Mouse (Mus musculus): ENCODE results near the gene Sgca.

Gene Sgca

GRCm38 (mm10) chr11:95001058-95001457 is 24.9 kb upstream of the Sgca start:
- peak; percentile 79 for DNase-seq

- peak; percentile 71 for DNase-seq
Observed at GRCm38 (mm10) chr11:95000548-95000947, 24.4 kb upstream of the Sgca start.

GRCm38 (mm10) chr11:95000128-95000527 is 24.0 kb upstream of the Sgca start:
- DNase-seq = no peak

- DNase-seq = peak; percentile 42
Observed at GRCm38 (mm10) chr11:94998041-94998531, 22.0 kb upstream of the Sgca start.

GRCm38 (mm10) chr11:94997596-94997995 is 21.5 kb upstream of the Sgca start:
- DNase-seq = peak; percentile 23

GRCm38 (mm10) chr11:94996984-94997383 is 20.9 kb upstream of the Sgca start:
- DNase-seq = no peak

- DNase-seq = no peak
Observed at GRCm38 (mm10) chr11:94996101-94996500, 20.0 kb upstream of the Sgca start.

GRCm38 (mm10) chr11:94994947-94995772 is 19.0 kb upstream of the Sgca start:
- DNase-seq = no peak

GRCm38 (mm10) chr11:94994208-94994814 is 18.2 kb upstream of the Sgca start:
- DNase-seq = no peak

- peak; percentile 57 for DNase-seq
Observed at GRCm38 (mm10) chr11:94992754-94993606, 16.9 kb upstream of the Sgca start.

GRCm38 (mm10) chr11:94992480-94992753 is 16.3 kb upstream of the Sgca start:
- DNase-seq = no peak

- peak; percentile 63 for DNase-seq
Observed at GRCm38 (mm10) chr11:94991641-94992479, 15.7 kb upstream of the Sgca start.

GRCm38 (mm10) chr11:94990749-94991577 is 14.8 kb upstream of the Sgca start, which contains the start of gene Ppp1r9b:
TSS of gene Ppp1r9b (plus strand) at chr11:94991035.
- DNase-seq = peak; percentile 95

- no peak for DNase-seq
Observed at GRCm38 (mm10) chr11:94990102-94990748, 14.1 kb upstream of the Sgca start.

- peak; percentile 81 for DNase-seq
Observed at GRCm38 (mm10) chr11:94989562-94990017, 13.5 kb upstream of the Sgca start.

GRCm38 (mm10) chr11:94988780-94989561 is 12.8 kb upstream of the Sgca start:
- peak; percentile 50 for DNase-seq

GRCm38 (mm10) chr11:94987851-94988250 is 11.7 kb upstream of the Sgca start:
- no peak for DNase-seq

GRCm38 (mm10) chr11:94987341-94987740 is 11.2 kb upstream of the Sgca start:
- DNase-seq = no peak

- DNase-seq = no peak
Observed at GRCm38 (mm10) chr11:94986435-94986834, 10.3 kb upstream of the Sgca start.

GRCm38 (mm10) chr11:94985822-94986221 is 9.7 kb upstream of the Sgca start:
- no peak for DNase-seq
